Mouse (Mus musculus): Measurements from ENCODE around the gene Gm37240.
"Not testable (repeated sequence)": the region's sequence is repeated elsewhere in the genome, so short reads cannot be mapped to it uniquely, and the experiment has no call there.

The Gm37240 gene

GRCm38 (mm10) chr3:84615050-84615855 is 1272.1 kb downstream of the Gm37240 start:
- peak; percentile 18 for DNase-seq (ENCODE audit: low read depth, low spot score)

DNA sequence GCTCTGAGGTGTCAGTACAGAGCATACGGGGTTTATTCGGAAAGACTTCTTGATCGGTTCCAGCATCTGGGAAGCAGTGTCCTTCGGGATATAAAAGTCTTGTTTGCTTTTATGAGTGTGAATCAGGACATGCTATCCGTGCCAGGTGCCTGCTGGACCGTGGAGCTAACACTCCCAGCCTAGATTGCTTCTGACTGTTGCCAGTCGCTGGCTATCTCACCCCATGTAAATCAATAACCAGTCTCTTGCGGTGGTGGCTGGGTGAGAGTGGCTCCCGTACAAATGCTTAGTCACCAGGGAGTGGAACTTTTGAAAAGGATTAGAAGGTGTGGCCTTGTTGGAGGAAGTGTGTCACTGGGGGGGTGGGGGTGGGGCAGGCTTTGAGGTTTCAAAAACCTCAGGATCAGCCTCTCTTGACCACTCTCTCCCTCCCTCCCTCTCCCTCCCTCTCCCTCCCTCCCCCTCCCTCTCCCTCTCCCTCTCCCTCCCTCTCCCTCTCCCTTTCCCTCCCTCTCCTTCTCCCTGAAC is 1277.1 kb downstream of the Gm37240 start:
- no peak for DNase-seq (ENCODE audit: low read depth, low spot score)

GRCm38 (mm10) chr3:84603212-84603611 is 1284.1 kb downstream of the Gm37240 start:
- DNase-seq (ENCODE audit: low read depth, low spot score) = no peak

- DNase-seq (ENCODE audit: low read depth, low spot score) = no peak
Observed at GRCm38 (mm10) chr3:84602759-84603158, 1284.6 kb downstream of the Gm37240 start.

GRCm38 (mm10) chr3:84601870-84602495 is 1285.3 kb downstream of the Gm37240 start:
- no peak for DNase-seq (ENCODE audit: low read depth, low spot score)

DNA sequence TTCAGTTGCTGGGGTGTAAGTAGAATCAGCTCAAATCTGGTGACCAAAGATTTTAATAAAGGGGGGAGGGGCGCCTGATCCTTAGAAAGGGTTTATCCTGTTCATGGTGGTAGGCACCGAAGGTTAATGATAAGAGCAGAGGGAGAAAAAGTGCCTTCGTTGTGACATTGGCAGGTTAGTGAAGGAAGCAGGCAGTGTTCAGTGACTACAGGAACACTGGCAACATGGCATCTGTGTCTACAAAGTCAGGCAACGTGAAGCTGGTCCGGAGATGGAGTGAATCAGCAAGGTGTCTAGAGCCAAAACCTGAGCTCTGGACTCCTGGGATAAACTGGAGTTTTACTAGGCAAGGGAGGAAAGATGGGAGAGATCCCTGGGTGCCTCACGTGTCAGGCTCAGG is 1288.6 kb downstream of the Gm37240 start:
- no peak for DNase-seq (ENCODE audit: low read depth, low spot score)

DNA sequence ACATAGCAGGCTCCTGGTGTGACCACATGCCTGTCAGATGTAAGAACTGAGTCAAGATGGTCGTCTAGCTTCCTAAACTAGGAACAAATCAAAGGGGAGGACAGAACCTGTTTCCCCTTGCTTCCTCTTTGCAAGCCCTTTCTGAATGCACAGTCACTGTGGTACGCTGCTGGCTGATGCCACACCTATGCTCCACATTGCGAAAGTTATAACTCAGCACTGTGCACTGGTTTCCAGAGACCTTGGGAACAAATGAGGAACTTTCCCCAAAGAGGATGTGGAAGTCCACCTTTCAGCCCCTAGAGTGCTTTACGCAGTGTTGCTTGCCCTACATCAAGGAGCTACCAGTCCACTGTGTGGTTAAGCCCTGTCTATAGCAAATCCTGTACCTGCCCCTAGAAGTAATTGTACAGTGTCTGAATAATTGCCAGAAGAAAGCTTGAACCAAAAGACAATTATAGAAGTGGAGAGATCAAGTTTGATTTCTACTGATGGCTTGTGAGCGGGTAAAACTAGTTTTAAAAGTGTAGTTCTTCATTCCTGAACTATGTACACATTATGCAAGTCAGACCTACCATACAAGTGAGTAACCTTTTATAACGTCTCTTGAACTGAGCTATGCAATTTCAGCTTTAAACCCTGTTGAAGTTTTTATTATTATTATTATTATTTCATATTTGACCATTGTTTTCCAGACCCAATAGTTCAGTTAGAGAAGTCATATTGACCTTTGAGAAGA is 1289.2 kb downstream of the Gm37240 start:
- no peak for DNase-seq (ENCODE audit: low read depth, low spot score)

DNA sequence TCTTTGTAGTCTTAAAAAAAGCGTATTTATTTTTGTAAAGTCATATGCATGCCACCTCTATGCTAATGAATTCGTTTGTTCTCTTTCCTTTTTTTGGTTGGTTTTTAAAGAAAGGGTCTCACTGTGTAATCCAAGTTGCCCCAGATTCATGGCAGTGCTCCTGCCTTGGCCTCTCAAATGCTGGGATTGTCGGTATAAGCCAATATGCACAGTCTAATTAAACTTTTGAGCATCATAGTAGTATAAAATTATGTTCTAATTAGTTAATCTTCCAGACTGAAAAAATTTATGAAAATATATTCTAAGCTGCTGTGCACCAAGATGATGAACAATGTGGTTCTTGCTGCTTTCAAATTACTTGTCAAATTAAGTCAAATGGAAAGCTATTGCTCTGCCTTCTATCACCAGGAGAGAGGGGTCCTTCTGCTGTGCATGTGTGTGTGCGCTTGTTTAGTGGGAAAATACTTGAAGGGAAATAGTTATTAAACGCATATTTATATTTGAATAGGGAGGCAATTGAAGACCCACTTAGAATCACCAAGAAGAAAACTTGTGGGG is 1291.6 kb downstream of the Gm37240 start:
- no peak for DNase-seq (ENCODE audit: low read depth, low spot score)

GRCm38 (mm10) chr3:84594894-84595676 is 1292.2 kb downstream of the Gm37240 start:
- no peak for DNase-seq (ENCODE audit: low read depth, low spot score)

- DNase-seq (ENCODE audit: low read depth, low spot score) = no peak
Observed at GRCm38 (mm10) chr3:84593274-84593673, 1294.0 kb downstream of the Gm37240 start, which contains the start of gene Tigd4. Gene Tigd4 (plus strand): TSS chr3:84593574.

DNA sequence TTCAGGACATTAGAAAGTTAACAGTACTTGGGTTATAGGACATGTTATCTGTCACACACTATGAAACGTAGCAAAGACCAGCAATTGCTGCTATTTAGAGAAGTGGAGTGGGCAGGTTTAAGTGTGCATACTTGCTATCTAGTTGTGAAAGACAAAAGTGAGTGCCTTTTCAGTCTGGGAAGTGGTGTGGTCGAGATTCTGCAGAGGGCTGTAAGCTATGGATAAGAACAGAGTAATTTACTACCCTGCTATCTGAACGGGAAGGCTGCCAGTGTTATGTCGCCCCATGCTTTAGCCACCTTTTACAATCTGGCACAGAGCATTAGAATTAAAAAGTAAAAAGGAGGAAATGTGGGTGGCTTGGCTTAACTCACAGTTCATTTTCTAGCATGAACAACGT is 1300.6 kb downstream of the Gm37240 start:
- no peak for DNase-seq (ENCODE audit: low read depth, low spot score)

DNA sequence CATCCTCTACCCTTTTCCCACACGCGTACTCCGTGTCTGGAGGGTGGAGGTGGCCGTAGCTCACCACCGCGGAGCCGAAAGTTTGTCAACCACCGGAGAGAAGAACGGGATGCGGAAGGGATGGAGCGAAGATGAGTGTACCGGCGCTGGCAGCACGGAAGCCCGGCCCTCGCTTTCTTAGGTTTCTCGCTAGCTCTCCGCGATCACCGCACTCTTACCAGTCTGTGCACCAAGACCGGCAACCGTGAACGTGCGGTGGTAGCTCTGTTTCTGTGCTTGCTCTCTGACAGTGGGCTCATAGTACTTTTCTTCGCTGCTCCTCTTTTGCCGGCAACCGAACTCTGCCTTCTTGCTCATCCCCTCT is 1304.4 kb downstream of the Gm37240 start:
- DNase-seq (ENCODE audit: low read depth, low spot score) = peak; percentile 11

- DNase-seq (ENCODE audit: low read depth, low spot score) = peak; percentile 91
Observed at GRCm38 (mm10) chr3:84582023-84582912, 1305.0 kb downstream of the Gm37240 start, which contains the start of gene Arfip1. Gene Arfip1 (minus strand): TSS chr3:84582625.

DNA sequence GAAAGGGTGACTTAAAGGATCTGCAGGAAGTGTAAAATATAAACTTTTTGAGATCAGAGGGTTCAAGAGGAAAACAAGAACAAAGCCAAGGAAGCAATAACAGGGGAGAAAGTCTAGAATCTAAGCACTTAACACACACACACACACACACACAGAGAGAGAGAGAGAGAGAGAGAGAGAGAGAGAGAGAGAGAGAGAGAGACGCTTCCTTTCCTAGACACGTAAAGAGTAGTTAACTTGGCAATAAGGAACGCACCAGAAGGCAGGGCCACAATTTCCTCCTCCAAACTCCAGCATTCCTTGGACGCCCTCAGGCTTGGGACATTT is 1305.7 kb downstream of the Gm37240 start:
- no peak for DNase-seq (ENCODE audit: low read depth, low spot score)

DNA sequence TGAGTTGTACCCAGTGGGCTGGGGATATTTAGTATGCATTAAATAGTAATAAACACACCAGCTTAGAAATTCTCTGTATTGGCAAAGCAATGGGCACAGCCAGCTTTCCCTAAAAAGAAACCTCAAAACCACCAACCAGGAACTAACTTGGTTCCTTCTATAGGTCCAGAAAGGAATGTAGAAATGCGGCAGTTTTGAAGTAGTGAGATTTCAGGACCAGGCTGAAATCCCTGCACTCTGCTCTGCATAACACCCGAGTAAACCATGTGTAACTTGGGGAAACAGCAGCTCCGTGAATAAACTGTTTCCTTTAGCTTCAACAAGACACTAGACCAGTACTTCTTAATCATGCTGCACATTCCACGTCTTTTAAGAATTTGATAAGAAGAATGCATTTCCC is 1306.6 kb downstream of the Gm37240 start:
- DNase-seq (ENCODE audit: low read depth, low spot score) = no peak

- no peak for DNase-seq (ENCODE audit: low read depth, low spot score)
Observed at GRCm38 (mm10) chr3:84570501-84570900, 1316.8 kb downstream of the Gm37240 start.

GRCm38 (mm10) chr3:84569587-84569986 is 1317.7 kb downstream of the Gm37240 start:
- no peak for DNase-seq (ENCODE audit: low read depth, low spot score)

GRCm38 (mm10) chr3:84568540-84568939 is 1318.8 kb downstream of the Gm37240 start:
- no peak for DNase-seq (ENCODE audit: low read depth, low spot score)

DNA sequence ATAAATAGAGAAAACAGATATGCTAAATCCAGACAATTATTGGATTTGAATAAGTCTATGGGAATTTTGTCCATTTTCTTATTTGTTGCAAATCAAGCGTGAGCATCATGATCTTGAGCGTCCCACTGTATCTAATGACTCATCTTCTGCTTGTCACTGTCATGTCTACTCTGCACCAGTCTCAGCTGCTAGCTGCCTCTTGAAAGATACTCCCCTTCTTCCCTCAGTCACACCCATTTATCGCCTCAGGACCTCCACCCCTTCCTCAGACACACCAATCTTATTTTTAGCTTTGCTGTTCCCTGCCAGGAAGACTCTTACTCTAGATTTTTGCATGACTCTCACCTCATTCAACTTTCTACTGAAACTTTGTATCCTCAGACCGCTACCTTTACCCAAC is 1323.9 kb downstream of the Gm37240 start:
- DNase-seq (ENCODE audit: low read depth, low spot score) = no peak

DNA sequence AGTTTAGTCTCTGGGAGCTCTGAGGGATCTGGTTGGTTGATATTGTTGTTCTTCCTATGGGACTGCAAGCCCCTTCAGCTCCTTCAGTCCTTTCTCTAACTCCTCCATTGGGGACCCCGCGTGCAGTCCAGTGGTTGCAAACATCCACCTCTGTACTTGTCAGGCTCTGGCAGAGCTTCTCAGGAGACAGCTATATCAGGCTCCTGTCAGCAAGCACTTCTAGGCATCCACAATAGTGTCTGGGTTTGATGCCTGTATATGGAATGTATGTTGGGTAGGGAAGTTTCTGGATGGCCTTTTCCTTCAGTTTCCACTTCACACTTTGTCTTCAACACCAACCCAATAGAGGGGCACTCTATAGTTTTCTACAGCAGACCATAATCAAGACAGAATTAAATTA is 1324.4 kb downstream of the Gm37240 start:
- DNase-seq (ENCODE audit: low read depth, low spot score) = not testable (repeated sequence)

Data from retina, adult 2 months (tissue).